Mouse (Mus musculus): ENCODE results near the gene Ppp1r10.
"Not testable (repeated sequence)": the region's sequence is repeated elsewhere in the genome, so short reads cannot be mapped to it uniquely, and the experiment has no call there.

Ppp1r10 gene

GRCm38 (mm10) chr17:35932608-35933007 is 16.4 kb downstream of the Ppp1r10 start:
- DNase-seq, result no peak

GRCm38 (mm10) chr17:35935763-35936162 is 19.5 kb downstream of the Ppp1r10 start:
- DNase-seq, result not testable (repeated sequence)

GRCm38 (mm10) chr17:35937700-35938348 is 21.6 kb downstream of the Ppp1r10 start:
- DNase-seq, result no peak

- DNase-seq, result no peak
Observed at GRCm38 (mm10) chr17:35939108-35939507, 22.9 kb downstream of the Ppp1r10 start.

- no peak for DNase-seq
Observed at GRCm38 (mm10) chr17:35939941-35940340, 23.7 kb downstream of the Ppp1r10 start.

GRCm38 (mm10) chr17:35950946-35951345 is 34.7 kb downstream of the Ppp1r10 start:
- DNase-seq, result not testable (repeated sequence)

GRCm38 (mm10) chr17:35952559-35952958 is 36.3 kb downstream of the Ppp1r10 start:
- DNase-seq, result not testable (repeated sequence)

- DNase-seq, result no peak
Observed at GRCm38 (mm10) chr17:35954665-35955064, 38.4 kb downstream of the Ppp1r10 start.

GRCm38 (mm10) chr17:35958533-35959223 is 42.4 kb downstream of the Ppp1r10 start:
- DNase-seq, result no peak

GRCm38 (mm10) chr17:35963279-35963678 is 47.0 kb downstream of the Ppp1r10 start:
- no peak for DNase-seq

- DNase-seq, result peak; percentile 38
Observed at GRCm38 (mm10) chr17:35967621-35968020, 51.4 kb downstream of the Ppp1r10 start.

GRCm38 (mm10) chr17:35969418-35970389 is 53.5 kb downstream of the Ppp1r10 start, which contains the start of gene Abcf1:
TSS of gene Abcf1 (minus strand) at chr17:35969761.
- peak; percentile 98 for DNase-seq

- peak; percentile 14 for DNase-seq
Observed at GRCm38 (mm10) chr17:35972131-35972530, 55.9 kb downstream of the Ppp1r10 start.

- no peak for DNase-seq
Observed at GRCm38 (mm10) chr17:35978811-35979400, 62.7 kb downstream of the Ppp1r10 start.

GRCm38 (mm10) chr17:35979401-35980362 is 63.4 kb downstream of the Ppp1r10 start, which contains the start of the genes Gnl1 and Prr3:
TSS of gene Gnl1 (plus strand) at chr17:35979851.
TSS of gene Prr3 (minus strand) at chr17:35980236.
- peak; percentile 93 for DNase-seq

- peak; percentile 82 for DNase-seq
Observed at GRCm38 (mm10) chr17:35980363-35980754, 64.1 kb downstream of the Ppp1r10 start.

GRCm38 (mm10) chr17:35981776-35982175 is 65.5 kb downstream of the Ppp1r10 start:
- no peak for DNase-seq
